Mouse (Mus musculus) midbrain, embryonic 15.5 days (tissue): ENCODE data around the gene Sinhcaf. TPM values are rescaled to one million over a fixed set of nuclear protein-coding genes. Genes with fewer than 3 reads are reported as not detected.
A peak's percentile ranks its signal among the peaks of the same experiment; 100 is the strongest.
"Not testable (repeated sequence)": the region's sequence is repeated elsewhere in the genome, so short reads cannot be mapped to it uniquely, and the experiment has no call there.

Source experiments
- ATAC-seq: fragments of 200-750 bp; cut with Nextera tagmentation; replicated peaks from 2 replicates; pipeline ENCODE4 v1.8.0; 2017; ENCODE audit warnings: moderate TSS enrichment
- H3K27ac ChIP-seq: fragments of 300-500 bp; sonication (generic); 2 replicates; pipeline ENCODE4 v1.5.1; 2015; ENCODE audit warnings: mild to moderate bottlenecking, inconsistent platforms
- H3K27me3 ChIP-seq: fragments of 300-500 bp; sonication (generic); replicated peaks from 2 replicates; pipeline ENCODE4 v1.6.1; 2015; ENCODE audit warnings: inconsistent platforms
- H3K36me3 ChIP-seq: fragments of 300-500 bp; sonication (generic); replicated peaks from 2 replicates; pipeline ENCODE4 v1.6.1; 2015; ENCODE audit warnings: inconsistent platforms
- H3K4me1 ChIP-seq: fragments of 300-500 bp; sonication (generic); 2 replicates; pipeline ENCODE4 v1.6.1; 2015; ENCODE audit warnings: inconsistent platforms
- H3K4me2 ChIP-seq: fragments of 300-500 bp; sonication (generic); 2 replicates; pipeline ENCODE4 v1.6.1; 2015; ENCODE audit warnings: inconsistent platforms, mild to moderate bottlenecking, moderate library complexity
- H3K4me3 ChIP-seq: fragments of 300-500 bp; sonication (generic); 2 replicates; pipeline ENCODE4 v1.5.1; 2015; ENCODE audit warnings: mild to moderate bottlenecking, inconsistent platforms
- H3K9ac ChIP-seq: fragments of 300-500 bp; sonication (generic); 2 replicates; pipeline ENCODE4 v1.6.1; 2015; ENCODE audit warnings: mild to moderate bottlenecking, inconsistent platforms
- H3K9me3 ChIP-seq: fragments of 300-500 bp; sonication (generic); 2 replicates; pipeline ENCODE4 v1.6.1; 2016; ENCODE audit warnings: inconsistent platforms
- WGBS: fragments of 180-500 bp; shearing (Covaris S2); methylation state at CpG from one replicate; pipeline ENCODE4 v1.1.7; 2015; ENCODE audit warnings: mixed read lengths; 5-methylcytosine and 5-hydroxymethylcytosine counted together
- polyA plus RNA-seq: library from polyadenylated mRNA; unstranded; fragments of >200 nt; fragmentation: Nextera tagmentation; extraction: Ambion mirVana; gene quantifications from 2 replicates; pipeline ENCODE4 v1.2.1, GENCODE M21; 2015

Sinhcaf gene
- polyA plus RNA-seq, 1 experiment from 2014 or later = 52.1 TPM

GRCm38 (mm10) chr6:148944344-148944766 lies 1.9 kb downstream of the Sinhcaf start:
- H3K4me3 ChIP-seq = peak overlapping the region; percentile 75
- WGBS = 0% methylated on average over 30 of the region's 30 CpGs
- ATAC-seq = no peak; the same call in 1 of the 2 replicates
- no peaks in the 10 kb centered on the region for H3K9me3 ChIP-seq
- no peaks in the 10 kb centered on the region for H3K36me3 ChIP-seq
- H3K27ac ChIP-seq = peak overlapping the region; percentile 74
- H3K9ac ChIP-seq = peak overlapping the region; percentile 73
- H3K4me2 ChIP-seq = peak overlapping the region; percentile 84
- H3K27me3 ChIP-seq = 0 out of 2 replicates have a peak, but pooled peaks cover 3% of the 10 kb centered on the region
- peaks cover 16% of the 10 kb centered on the region for H3K4me1 ChIP-seq

DNA sequence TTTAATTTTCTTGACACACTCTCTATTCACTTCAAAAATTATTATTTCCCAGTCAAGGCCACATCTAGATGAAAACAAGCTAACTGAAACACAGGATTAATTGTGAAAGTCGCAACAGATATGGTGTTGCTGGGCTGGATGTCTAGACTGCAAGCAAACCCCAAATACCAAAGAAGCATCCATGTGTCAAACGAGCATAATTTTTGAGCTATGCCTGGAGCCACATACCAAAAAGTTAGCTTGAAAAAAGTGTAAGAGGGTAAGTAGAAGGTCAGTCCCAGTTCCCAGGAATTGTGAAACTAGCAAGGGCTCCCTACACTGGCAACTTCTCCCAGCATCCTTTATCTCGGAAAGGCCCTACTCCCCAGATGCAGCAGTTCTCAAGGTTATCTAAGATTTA lies 2.6 kb downstream of the Sinhcaf start:
- Histone ChIP-seq H3K36me3 (no peaks in the 10 kb centered on the region), H3K27me3 (0 out of 2 replicates have a peak, but pooled peaks cover 1% of the 10 kb centered on the region), H3K27ac (no peak overlapping the region), H3K9me3 (no peaks in the 10 kb centered on the region), H3K4me1 (peaks cover 16% of the 10 kb centered on the region), H3K4me2 (peak overlapping the region; percentile 84), H3K4me3 (peak overlapping the region; percentile 75), H3K9ac (no peak overlapping the region)
- ATAC-seq = no peak
- WGBS = 11% methylated on average over 3 of the region's 3 CpGs

GRCm38 (mm10) chr6:148942406-148942805 lies 3.9 kb downstream of the Sinhcaf start:
- H3K4me3 ChIP-seq = no peak overlapping the region
- WGBS = 65% methylated on average over 4 of the region's 4 CpGs
- H3K27me3 ChIP-seq = no peaks in the 10 kb centered on the region
- no peaks in the 10 kb centered on the region for H3K9me3 ChIP-seq
- no peak overlapping the region for H3K27ac ChIP-seq
- no peaks in the 10 kb centered on the region for H3K36me3 ChIP-seq
- no peak overlapping the region for H3K9ac ChIP-seq
- H3K4me1 ChIP-seq = peaks cover 16% of the 10 kb centered on the region
- no peak overlapping the region for H3K4me2 ChIP-seq
- no peak for ATAC-seq

- H3K9ac ChIP-seq = no peak overlapping the region
- H3K27ac ChIP-seq = no peak overlapping the region
- no peaks in the 10 kb centered on the region for H3K36me3 ChIP-seq
- H3K27me3 ChIP-seq = no peaks in the 10 kb centered on the region
- WGBS = 46% methylated on average over 5 of the region's 5 CpGs
- H3K4me3 ChIP-seq = no peak overlapping the region
- no peaks in the 10 kb centered on the region for H3K9me3 ChIP-seq
- peaks cover 13% of the 10 kb centered on the region for H3K4me1 ChIP-seq
- H3K4me2 ChIP-seq = no peak overlapping the region
- no peak for ATAC-seq
These were observed 4.4 kb downstream of the Sinhcaf start for GRCm38 (mm10) chr6:148941880-148942279.

DNA sequence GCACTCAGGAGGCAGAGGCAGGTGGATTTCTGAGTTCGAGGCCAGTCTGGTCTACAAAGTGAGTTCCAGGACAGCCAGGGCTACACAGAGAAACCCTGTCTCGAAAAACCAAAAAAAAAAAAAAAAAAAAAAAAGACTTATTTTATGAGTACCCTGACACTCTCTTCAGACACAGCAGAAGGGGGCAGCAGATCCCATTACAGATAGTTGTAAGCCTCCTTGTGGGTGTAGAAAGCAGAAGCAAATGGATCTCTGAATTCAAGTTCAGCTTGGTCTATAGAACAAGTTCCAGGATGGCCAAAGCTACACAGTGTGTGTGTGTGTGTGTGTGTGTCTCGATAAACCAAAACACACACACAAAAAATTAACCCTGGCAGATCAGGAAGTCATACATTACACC lies 5.9 kb downstream of the Sinhcaf start:
- not testable (repeated sequence) for H3K4me1 ChIP-seq, H3K9me3 ChIP-seq, H3K27me3 ChIP-seq, ATAC-seq, H3K27ac ChIP-seq, H3K4me2 ChIP-seq, H3K4me3 ChIP-seq, H3K9ac ChIP-seq, H3K36me3 ChIP-seq
- 85% methylated on average over 2 of the region's 3 CpGs for WGBS

- Histone ChIP-seq H3K27me3 (no peaks in the 10 kb centered on the region), H3K27ac (no peak overlapping the region), H3K4me3 (no peak overlapping the region), H3K4me2 (no peak overlapping the region), H3K4me1 (no peaks in the 10 kb centered on the region; the same call in 1 of the 2 replicates), H3K9me3 (no peaks in the 10 kb centered on the region), H3K36me3 (no peaks in the 10 kb centered on the region), H3K9ac (no peak overlapping the region)
- no peak for ATAC-seq
- 53% methylated on average over 1 of the region's 1 CpGs for WGBS
These were observed 8.6 kb downstream of the Sinhcaf start for GRCm38 (mm10) chr6:148937693-148938092.

DNA sequence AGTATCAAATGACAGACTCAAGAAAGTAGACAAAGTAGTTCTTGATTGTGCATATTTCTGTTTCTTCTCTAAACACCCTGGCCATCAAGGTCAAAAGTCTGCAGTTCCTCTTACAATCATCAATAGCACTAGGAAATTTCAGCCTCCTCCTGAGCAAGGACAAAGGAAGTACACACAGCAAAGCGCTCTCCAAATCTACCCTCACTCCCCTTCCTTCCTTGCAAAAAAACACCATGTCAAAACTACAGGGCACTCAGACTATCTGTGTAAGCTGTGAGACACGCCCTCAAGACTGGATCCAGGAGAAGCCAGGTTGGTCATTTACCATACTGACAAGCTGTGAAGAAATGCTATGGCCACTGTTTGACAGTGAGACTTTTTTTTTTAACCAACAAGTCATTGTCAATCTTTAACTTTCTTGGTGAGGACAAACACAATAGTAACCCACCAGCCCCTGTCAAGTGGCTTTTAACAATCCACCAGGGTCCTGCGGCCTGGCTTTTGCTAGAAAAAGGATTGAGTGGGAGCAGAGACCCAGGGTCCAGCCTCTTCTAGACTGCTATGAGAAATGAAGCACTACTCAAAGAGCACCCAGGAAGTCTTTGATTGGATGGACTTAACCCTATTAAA lies 11.2 kb downstream of the Sinhcaf start:
- Histone ChIP-seq H3K27ac (no peak overlapping the region), H3K4me2 (no peak overlapping the region), H3K27me3 (no peaks in the 10 kb centered on the region), H3K4me1 (no peaks in the 10 kb centered on the region), H3K4me3 (no peak overlapping the region), H3K9ac (no peak overlapping the region), H3K9me3 (no peaks in the 10 kb centered on the region), H3K36me3 (peaks cover 7% of the 10 kb centered on the region; the same call in 1 of the 2 replicates)
- WGBS = 75% methylated on average over 3 of the region's 3 CpGs
- ATAC-seq = no peak

DNA sequence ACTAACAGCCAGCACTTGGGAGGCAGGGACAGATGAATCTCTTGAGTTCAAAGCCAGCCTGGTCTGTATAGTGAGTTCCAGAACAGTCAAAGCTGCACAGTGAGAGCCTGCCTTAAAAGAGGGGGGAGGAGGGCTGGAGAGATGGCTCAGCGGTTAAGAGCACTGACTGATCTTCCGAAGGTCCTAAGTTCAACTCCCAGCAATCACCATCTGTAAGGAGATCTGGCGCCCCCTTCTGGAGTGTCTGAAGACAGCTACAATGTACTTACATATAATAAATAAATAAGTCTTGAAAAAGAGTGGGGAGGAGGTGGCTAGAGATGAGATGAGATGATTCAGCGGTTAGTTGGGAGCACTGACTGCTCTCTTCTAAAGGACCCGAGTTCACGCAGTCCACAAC lies 15.0 kb downstream of the Sinhcaf start:
- no peak overlapping the region for H3K4me2 ChIP-seq
- H3K36me3 ChIP-seq = peaks cover 17% of the 10 kb centered on the region; the same call in 1 of the 2 replicates
- H3K9me3 ChIP-seq = no peaks in the 10 kb centered on the region
- WGBS = 90% methylated on average over 6 of the region's 6 CpGs
- H3K4me3 ChIP-seq = no peak overlapping the region
- H3K9ac ChIP-seq = no peak overlapping the region
- H3K27ac ChIP-seq = no peak overlapping the region
- H3K4me1 ChIP-seq = no peaks in the 10 kb centered on the region
- no peaks in the 10 kb centered on the region for H3K27me3 ChIP-seq
- ATAC-seq = no peak

DNA sequence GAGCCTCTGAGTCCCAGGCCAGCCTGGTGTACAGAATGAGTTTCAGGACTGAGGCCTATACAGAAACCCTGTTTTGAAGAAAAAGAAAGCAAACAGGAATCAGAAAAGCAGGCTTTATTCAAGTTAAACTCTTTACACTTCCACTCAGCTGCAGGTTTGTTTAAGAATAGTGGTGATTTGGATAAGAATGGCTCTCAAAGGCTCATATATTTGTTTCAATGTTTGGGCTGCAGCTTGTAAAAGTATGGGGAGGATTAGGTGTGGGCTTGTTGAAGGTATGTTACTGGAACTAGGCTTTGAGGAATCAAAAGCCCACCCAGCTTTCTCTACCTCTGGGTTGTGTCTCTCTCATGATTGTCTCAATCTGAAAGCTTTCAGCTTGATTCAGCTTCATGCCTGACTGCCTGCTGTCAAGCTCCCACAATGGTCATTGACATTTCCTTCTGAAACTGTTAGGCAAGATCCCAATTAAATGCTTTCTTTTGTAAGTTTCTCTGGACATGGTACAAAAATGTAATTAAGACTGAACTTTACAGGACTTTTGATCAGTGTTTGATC lies 27.3 kb downstream of the Sinhcaf start:
- no peak overlapping the region for H3K9ac ChIP-seq
- H3K9me3 ChIP-seq = no peaks in the 10 kb centered on the region
- no peaks in the 10 kb centered on the region for H3K27me3 ChIP-seq
- H3K4me2 ChIP-seq = no peak overlapping the region
- no peaks in the 10 kb centered on the region for H3K4me1 ChIP-seq
- no peak overlapping the region for H3K4me3 ChIP-seq
- H3K27ac ChIP-seq = no peak overlapping the region
- H3K36me3 ChIP-seq = no peaks in the 10 kb centered on the region
- ATAC-seq = no peak

GRCm38 (mm10) chr6:148917672-148918071 lies 28.6 kb downstream of the Sinhcaf start:
- WGBS = 63% methylated on average over 1 of the region's 1 CpGs
- no peaks in the 10 kb centered on the region for H3K9me3 ChIP-seq
- no peaks in the 10 kb centered on the region for H3K27me3 ChIP-seq
- H3K4me2 ChIP-seq = no peak overlapping the region
- no peaks in the 10 kb centered on the region for H3K36me3 ChIP-seq
- H3K27ac ChIP-seq = no peak overlapping the region
- H3K9ac ChIP-seq = no peak overlapping the region
- no peaks in the 10 kb centered on the region for H3K4me1 ChIP-seq
- no peak for ATAC-seq
- H3K4me3 ChIP-seq = no peak overlapping the region

GRCm38 (mm10) chr6:148916817-148917216 lies 29.4 kb downstream of the Sinhcaf start:
- H3K4me3 ChIP-seq = no peak overlapping the region
- H3K4me2 ChIP-seq = no peak overlapping the region
- H3K27me3 ChIP-seq = no peaks in the 10 kb centered on the region
- H3K9me3 ChIP-seq = no peaks in the 10 kb centered on the region
- H3K4me1 ChIP-seq = no peaks in the 10 kb centered on the region
- H3K27ac ChIP-seq = no peak overlapping the region
- WGBS = 38% methylated on average over 3 of the region's 3 CpGs
- no peak for ATAC-seq
- no peak overlapping the region for H3K9ac ChIP-seq
- H3K36me3 ChIP-seq = no peaks in the 10 kb centered on the region

DNA sequence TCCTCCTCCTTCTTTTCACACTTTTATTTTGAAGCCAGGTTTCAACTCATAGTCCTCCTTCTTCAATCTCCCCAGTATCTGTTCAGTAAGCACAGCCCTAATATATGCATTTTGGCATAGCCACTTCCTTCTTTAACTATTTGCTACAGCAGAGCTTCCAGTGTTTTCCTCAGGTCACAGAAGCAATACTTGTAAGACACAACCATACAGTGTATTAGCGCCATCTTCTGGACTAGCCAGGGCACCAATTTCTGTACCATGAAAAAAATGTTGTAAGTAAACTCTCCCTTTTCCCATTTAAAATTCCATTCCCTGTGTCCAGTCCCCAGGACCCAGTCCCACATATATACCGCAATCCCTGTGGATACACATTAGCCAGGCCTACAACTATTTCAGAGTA lies 32.3 kb downstream of the Sinhcaf start:
- no peak overlapping the region for H3K4me3 ChIP-seq
- no peaks in the 10 kb centered on the region for H3K27me3 ChIP-seq
- no peaks in the 10 kb centered on the region for H3K9me3 ChIP-seq
- no peaks in the 10 kb centered on the region for H3K4me1 ChIP-seq
- peak; percentile 69 for ATAC-seq
- H3K36me3 ChIP-seq = no peaks in the 10 kb centered on the region
- no peak overlapping the region for H3K9ac ChIP-seq
- no peak overlapping the region for H3K27ac ChIP-seq
- 12% methylated on average over 2 of the region's 2 CpGs for WGBS
- no peak overlapping the region for H3K4me2 ChIP-seq

- WGBS = 87% methylated on average over 8 of the region's 8 CpGs
- not testable (repeated sequence) for ATAC-seq, H3K4me2 ChIP-seq, H3K9me3 ChIP-seq, H3K27me3 ChIP-seq, H3K4me3 ChIP-seq, H3K9ac ChIP-seq, H3K4me1 ChIP-seq, H3K36me3 ChIP-seq, H3K27ac ChIP-seq
These were observed 34.4 kb downstream of the Sinhcaf start for GRCm38 (mm10) chr6:148911906-148912305.
